Mouse (Mus musculus) gastrocnemius, adult 8-10 months (tissue): ENCODE data around the gene Baz2b. TPM values are rescaled to one million over a fixed set of nuclear protein-coding genes. Genes with fewer than 3 reads are reported as not detected.

ENCODE experiments used
- DNase-seq, 2 experiments: peaks; one replicate each; pipeline ENCODE4 v3.0.0; 2022; ENCODE audit warnings: low spot score in 2 of 2
- total RNA-seq, 4 experiments: library from RNA; stranded (reverse); gene quantifications; 2 replicates each; pipeline ENCODE4 v1.2.4; 2022

Gene Baz2b
- total RNA-seq, 4 experiments from 2014 or later, result 26.3 to 36.8 (median 31.6) TPM

GRCm38 (mm10) chr2:60133072-60133471 is 76.6 kb downstream of the Baz2b start:
- DNase-seq, result no peak

- peak; percentile 20 to 37 for DNase-seq
These were observed 77.2 kb downstream of the Baz2b start for GRCm38 (mm10) chr2:60132269-60133042.

- no peak for DNase-seq
These were observed 81.0 kb downstream of the Baz2b start for GRCm38 (mm10) chr2:60128631-60129030.

- peak in 1 of 2 experiments; percentile 7 for DNase-seq
These were observed 82.8 kb downstream of the Baz2b start for GRCm38 (mm10) chr2:60126831-60127230.

GRCm38 (mm10) chr2:60126292-60126691 is 83.3 kb downstream of the Baz2b start:
- no peak for DNase-seq

- DNase-seq, result peak; percentile 35 to 38
These were observed 84.3 kb downstream of the Baz2b start for GRCm38 (mm10) chr2:60125049-60126004.

- peak; percentile 32 to 36 for DNase-seq
These were observed 85.0 kb downstream of the Baz2b start for GRCm38 (mm10) chr2:60124648-60125048.

- DNase-seq, result no peak
These were observed 85.6 kb downstream of the Baz2b start for GRCm38 (mm10) chr2:60123911-60124647.

GRCm38 (mm10) chr2:60123061-60123874 is 86.4 kb downstream of the Baz2b start:
- no peak for DNase-seq

- DNase-seq, result no peak
These were observed 87.5 kb downstream of the Baz2b start for GRCm38 (mm10) chr2:60122188-60122587.

GRCm38 (mm10) chr2:60120681-60121080 is 89.0 kb downstream of the Baz2b start:
- no peak for DNase-seq

GRCm38 (mm10) chr2:60118684-60119558 is 90.7 kb downstream of the Baz2b start:
- no peak for DNase-seq

GRCm38 (mm10) chr2:60117867-60118266 is 91.8 kb downstream of the Baz2b start:
- no peak for DNase-seq

GRCm38 (mm10) chr2:60115891-60116554 is 93.6 kb downstream of the Baz2b start:
- no peak for DNase-seq

- no peak for DNase-seq
These were observed 94.7 kb downstream of the Baz2b start for GRCm38 (mm10) chr2:60114901-60115300.

- no peak for DNase-seq
These were observed 95.7 kb downstream of the Baz2b start for GRCm38 (mm10) chr2:60113661-60114560.

GRCm38 (mm10) chr2:60112116-60112515 is 97.5 kb downstream of the Baz2b start:
- no peak for DNase-seq

- DNase-seq, result no peak
These were observed 100.6 kb downstream of the Baz2b start for GRCm38 (mm10) chr2:60109001-60109400.
